Mouse (Mus musculus) kidney, postnatal 10 days (tissue): Measurements from ENCODE around the gene Ciao2a.

ENCODE experiments used
- DNase-seq: peaks from one replicate; pipeline ENCODE4 v3.0.0; 2021; ENCODE audit warnings: mixed read lengths

Ciao2a gene

GRCm38 (mm10) chr9:66120945-66121344 is 5.5 kb upstream of the Ciao2a start:
- no peak for DNase-seq

- DNase-seq: no peak
Observed at GRCm38 (mm10) chr9:66121421-66121820, 5.0 kb upstream of the Ciao2a start.

- DNase-seq: no peak
Observed at GRCm38 (mm10) chr9:66123648-66124047, 2.8 kb upstream of the Ciao2a start.

GRCm38 (mm10) chr9:66124111-66124531 is 2.3 kb upstream of the Ciao2a start:
- DNase-seq: no peak

GRCm38 (mm10) chr9:66124681-66125542 is 1.5 kb upstream of the Ciao2a start:
- DNase-seq: peak; percentile 98

- DNase-seq: no peak
Observed at GRCm38 (mm10) chr9:66125543-66126455, 612 bp upstream of the Ciao2a start.

- no peak for DNase-seq
Observed at GRCm38 (mm10) chr9:66127193-66127546, 759 bp downstream of the Ciao2a start.

- DNase-seq: no peak
Observed at GRCm38 (mm10) chr9:66127884-66128283, 1.5 kb downstream of the Ciao2a start.

- DNase-seq: no peak
Observed at GRCm38 (mm10) chr9:66131466-66131865, 5.1 kb downstream of the Ciao2a start.

- peak; percentile 43 for DNase-seq
Observed at GRCm38 (mm10) chr9:66135967-66136366, 9.6 kb downstream of the Ciao2a start.

GRCm38 (mm10) chr9:66138193-66138592 is 11.8 kb downstream of the Ciao2a start:
- DNase-seq: no peak

- no peak for DNase-seq
Observed at GRCm38 (mm10) chr9:66142265-66142664, 15.9 kb downstream of the Ciao2a start.

- DNase-seq: peak; percentile 81
Observed at GRCm38 (mm10) chr9:66144248-66144647, 17.8 kb downstream of the Ciao2a start.

- DNase-seq: no peak
Observed at GRCm38 (mm10) chr9:66146141-66146540, 19.7 kb downstream of the Ciao2a start.

- DNase-seq: no peak
Observed at GRCm38 (mm10) chr9:66152011-66152410, 25.6 kb downstream of the Ciao2a start.

- DNase-seq: no peak
Observed at GRCm38 (mm10) chr9:66153594-66153993, 27.2 kb downstream of the Ciao2a start.

GRCm38 (mm10) chr9:66154013-66154412 is 27.6 kb downstream of the Ciao2a start:
- DNase-seq: no peak

GRCm38 (mm10) chr9:66155534-66155933 is 29.1 kb downstream of the Ciao2a start:
- no peak for DNase-seq

GRCm38 (mm10) chr9:66157958-66158830 is 31.8 kb downstream of the Ciao2a start, which contains the start of gene Dapk2:
Gene Dapk2 (plus strand): TSS chr9:66158223.
- peak; percentile 93 for DNase-seq

GRCm38 (mm10) chr9:66158885-66159430 is 32.5 kb downstream of the Ciao2a start:
- DNase-seq: no peak

GRCm38 (mm10) chr9:66160155-66160554 is 33.7 kb downstream of the Ciao2a start:
- no peak for DNase-seq

- no peak for DNase-seq
Observed at GRCm38 (mm10) chr9:66162995-66163394, 36.6 kb downstream of the Ciao2a start.
